Mouse (Mus musculus) left cerebral cortex, postnatal 10 days (tissue): ENCODE results near the gene Cav3. TPM values are rescaled to one million over a fixed set of nuclear protein-coding genes. Genes with fewer than 3 reads are reported as not detected.

ENCODE experiments used
- total RNA-seq, 2 experiments: library from RNA; stranded (reverse); gene quantifications; 2 replicates each; pipeline ENCODE4 v1.2.3; 2021

The Cav3 gene
- total RNA-seq, 2 experiments from 2014 or later = 0.39 to 0.61 TPM

Other genes with a start within 250 kb of the Cav3 start
- gene Lmcd1, start 185.7 kb upstream of the Cav3 start, total RNA-seq = 10 to 100 TPM; 15.3 to 15.6 TPM
- under 1 TPM in 1 of 2 experiments, not detected in 1; 0.34 TPM for gene Ssu2, start 71.5 kb upstream of the Cav3 start, total RNA-seq
- gene Oxtr, start 30.4 kb downstream of the Cav3 start, total RNA-seq = 10 to 100 TPM; 11.6 to 12.3 TPM
- gene Rad18, start 237.2 kb downstream of the Cav3 start, total RNA-seq = 1 to 10 TPM; 8.6 to 8.7 TPM